ENCODE assay signal across 31 mouse cellular contexts in the genomic region with DNA sequence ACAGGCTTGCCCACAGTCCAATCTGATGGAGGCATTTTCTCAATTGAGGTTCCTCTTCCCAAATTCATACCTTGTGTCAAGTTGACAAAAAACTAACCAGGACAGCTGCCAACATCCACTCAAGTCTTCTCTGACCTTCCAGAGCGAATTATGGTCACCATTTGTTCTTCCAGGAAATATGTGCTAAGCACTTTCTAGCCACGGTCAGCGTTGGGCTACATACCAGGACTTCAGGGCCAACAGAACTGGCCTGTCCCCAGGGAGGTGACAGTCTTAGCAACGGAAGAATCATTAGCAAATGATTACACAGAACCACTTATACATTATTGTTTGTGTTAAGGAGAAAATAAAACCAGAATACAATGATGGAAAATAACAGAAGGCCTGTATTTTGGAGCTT. TPM values are rescaled to one million over a fixed set of nuclear protein-coding genes. Genes with fewer than 3 reads are reported as not detected.
DNase-seq lines count a peak whose midpoint lies in the region; ATAC-seq and TF ChIP-seq lines count a peak whose summit lies in the region.
"Had no signal": no experiment of that assay in that cellular context is flagged by ENCODE, and none has a peak within 500 bp of the region (broad histone marks: within the 10 kb centered on the region; RNA-seq: fewer than 3 reads in every experiment).

No protein-coding gene starts in this region.

- DNase-seq in cerebellum, adult 9-11 months: peak; percentile 27
- no peak for DNase-seq in cerebellum, adult 18-20 months
- peak; percentile 91 for DNase-seq in heart, adult 11 months
- DNase-seq in heart, postnatal 36 days: no peak
- DNase-seq in liver, adult 2 months (ENCODE audit: extremely low read depth, low read depth, low spot score): peak; percentile 29
- DNase-seq in liver, postnatal 0 days: no peak
- no peak for DNase-seq in spleen, postnatal 14 days (ENCODE audit: low spot score in 2 of 2)
- DNase-seq: cerebellum, adult 11-12 months; cerebellum, postnatal 14 days; kidney, adult 9 months; kidney, postnatal 10 days; layer of hippocampus, adult 9-11 months; lung, embryonic 14.5 days; lung, postnatal 14 days; midbrain, embryonic 14.5 days; retina, postnatal 1 day; right cerebral cortex, postnatal 25 days; spleen, adult 18-20 months; thymus, adult 18-20 months; thymus, postnatal 25 days had no signal

- intact Hi-C loops in heart, postnatal 36 days (cut with DNase I): no loop called here

- no peak for TF ChIP-seq CTCF in liver, adult 2 months (IDR thresholded peaks at IDR 0.05; ENCODE audit: low read depth, low read length)
- no peak for TF ChIP-seq CTCF in liver, postnatal 0 days (IDR thresholded peaks at IDR 0.05; ENCODE audit: low read depth)

- H3K27ac ChIP-seq in liver, adult 2 months (replicated peaks; ENCODE audit: insufficient read depth, low read depth, low read length): no peak overlapping the region
- H3K27ac ChIP-seq in liver, postnatal 0 days (ENCODE audit: low read depth): no peak overlapping the region
- H3K27ac ChIP-seq: heart, embryonic 13.5 days; limb, embryonic 10.5 days; limb, embryonic 15.5 days; liver, embryonic 14.5 days; neural tube, embryonic 15.5 days; stomach, postnatal 0 days had no signal

- no peaks in the 10 kb centered on the region for H3K36me3 ChIP-seq in liver, adult 2 months (ENCODE audit: control insufficient read depth, insufficient read depth, low read length)
- H3K36me3 ChIP-seq in liver, postnatal 0 days (replicated peaks; ENCODE audit: insufficient read depth, low read length): no peaks in the 10 kb centered on the region
- H3K36me3 ChIP-seq: heart, embryonic 13.5 days; limb, embryonic 10.5 days; limb, embryonic 15.5 days; neural tube, embryonic 15.5 days had no signal

- no peaks in the 10 kb centered on the region for H3K9me3 ChIP-seq in liver, postnatal 0 days (ENCODE audit: low read length)
- H3K9me3 ChIP-seq: heart, embryonic 13.5 days; limb, embryonic 10.5 days; limb, embryonic 15.5 days; neural tube, embryonic 15.5 days had no signal

- no peak for ATAC-seq in liver, postnatal 0 days
- ATAC-seq: activated CD4-positive, CD25-positive, alpha-beta regulatory T cell, adult 4 months; forebrain, embryonic 16.5 days; hindbrain, embryonic 16.5 days; intestine, embryonic 16.5 days had no signal

- H3K79me2 ChIP-seq in liver, adult 2 months (ENCODE audit: control insufficient read depth, insufficient read depth, low read length): no peaks in the 10 kb centered on the region

- no peak overlapping the region for H3K4me3 ChIP-seq in liver, adult 2 months (ENCODE audit: insufficient read depth, low read depth, low read length)
- no peak overlapping the region for H3K4me3 ChIP-seq in liver, postnatal 0 days (ENCODE audit: low read depth, low read length)
- H3K4me3 ChIP-seq: erythroblast, embryonic 14.5 days; heart, embryonic 13.5 days; limb, embryonic 10.5 days; limb, embryonic 15.5 days; neural tube, embryonic 15.5 days had no signal

- TF ChIP-seq EP300 in liver, postnatal 0 days (IDR thresholded peaks at IDR 0.05; ENCODE audit: low read depth): no peak

- TF ChIP-seq POLR2A in liver, adult 2 months (IDR thresholded peaks at IDR 0.05; ENCODE audit: extremely low read depth, insufficient read depth, low read length): no peak

- H3K27me3 ChIP-seq in liver, adult 2 months (ENCODE audit: control insufficient read depth, insufficient read depth, low read length): no peaks in the 10 kb centered on the region
- no peaks in the 10 kb centered on the region for H3K27me3 ChIP-seq in liver, postnatal 0 days (ENCODE audit: insufficient read depth, low read length)
- H3K27me3 ChIP-seq: heart, embryonic 13.5 days; limb, embryonic 15.5 days; neural tube, embryonic 15.5 days had no signal

- WGBS in liver, adult 2 months: 9% methylated on average over 4 of the region's 4 CpGs
- WGBS in liver, postnatal 0 days (ENCODE audit: insufficient replicate concordance): 65% methylated on average over 4 of the region's 4 CpGs

- no peak overlapping the region for H3K9ac ChIP-seq in liver, adult 2 months (ENCODE audit: low read depth, low read length)
- H3K9ac ChIP-seq in liver, postnatal 0 days (replicated peaks): no peak overlapping the region
- H3K9ac ChIP-seq: heart, embryonic 13.5 days; limb, embryonic 15.5 days; liver, embryonic 14.5 days; lung, embryonic 14.5 days; neural tube, embryonic 15.5 days had no signal

- no peak overlapping the region for H3K4me2 ChIP-seq in liver, postnatal 0 days (ENCODE audit: low read depth, low read length)
- H3K4me2 ChIP-seq: heart, embryonic 13.5 days; limb, embryonic 15.5 days; lung, embryonic 14.5 days; neural tube, embryonic 15.5 days had no signal

- no peaks in the 10 kb centered on the region; the same call in 1 of the 2 replicates for H3K4me1 ChIP-seq in liver, adult 2 months (ENCODE audit: control insufficient read depth, insufficient read depth, low read length)
- H3K4me1 ChIP-seq in liver, postnatal 0 days (ENCODE audit: insufficient read depth): no peaks in the 10 kb centered on the region
- H3K4me1 ChIP-seq: neural tube, embryonic 15.5 days had no signal

RNA-seq across cellular contexts. Expression of a gene that starts 8.1 kb away (rescaled TPM):
- total RNA-seq in heart, postnatal 36 days (2021): 100 to 1,000 TPM; 175 to 193 TPM
- total RNA-seq in liver, adult 2 months (2014; rRNA removed): 39.3 and 48.7 TPM in 2 replicates
- polyA plus RNA-seq in liver, adult 2 months (2012; rRNA removed): 43.9 and 64.1 TPM in 2 replicates
- 42.4 and 53.2 TPM in 2 replicates for polyA plus RNA-seq in liver, postnatal 0 days (2015; fragmentation: Nextera tagmentation; extraction: Ambion mirVana)

RNA-seq across cellular contexts. Expression of a gene that starts 21.3 kb away (rescaled TPM):
- 10 to 100 TPM; 35.7 to 37.6 TPM for total RNA-seq in heart, postnatal 36 days (2021)
- total RNA-seq in liver, adult 2 months (2014; rRNA removed): 58.6 and 63.7 TPM in 2 replicates
- 81.0 and 92.0 TPM in 2 replicates for polyA plus RNA-seq in liver, adult 2 months (2012; rRNA removed)
- 38.4 and 40.1 TPM in 2 replicates for polyA plus RNA-seq in liver, postnatal 0 days (2015; fragmentation: Nextera tagmentation; extraction: Ambion mirVana)

Comparison
In these comparisons a context has a peak if more than half of its experiments do, and no peak if none do; other contexts are left out.
1. DNase-seq: peak in cerebellum, adult 9-11 months (single experiment), heart, adult 11 months (single experiment) and liver, adult 2 months (single experiment); none in cerebellum, adult 18-20 months (0 of 2), heart, postnatal 36 days (0 of 2), liver, postnatal 0 days (single experiment) and spleen, postnatal 14 days (0 of 2).